Mouse (Mus musculus) olfactory bulb, adult 2 months (tissue): Measurements from ENCODE around the gene Gm12184.

Source experiments
- CTCF ChIP-seq: fragments of 200-500 bp; IDR thresholded peaks from 2 replicates; pipeline ENCODE4 v1.5.1; 2012; ENCODE audit warnings: low read depth, mild to moderate bottlenecking, low read length, moderate library complexity; ENCODE audit not compliant: insufficient read depth
- POLR2A ChIP-seq: fragments of 200-500 bp; IDR thresholded peaks from 2 replicates; pipeline ENCODE4 v1.6.1; 2012; ENCODE audit warnings: mild to moderate bottlenecking, low read depth, low read length, moderate library complexity; ENCODE audit not compliant: insufficient read depth

- no peak for TF ChIP-seq CTCF
- no peak for TF ChIP-seq POLR2A
Measured at GRCm38 (mm10) chr11:48803988-48804387, 22.5 kb downstream of the Gm12184 start.
